Mouse (Mus musculus): ENCODE results near the gene Osgin1.

Osgin1 gene

GRCm38 (mm10) chr8:119433582-119434174 is at the start of gene Osgin1:
Gene Osgin1 (plus strand): TSS chr8:119434124.
- no peak for DNase-seq (ENCODE audit: low read depth in 1 of 2, low spot score in 2 of 2)

GRCm38 (mm10) chr8:119384478-119384877 is 49.4 kb upstream of the Osgin1 start:
- DNase-seq (ENCODE audit: low read depth in 1 of 2, low spot score in 2 of 2), result peak in 1 of 2 experiments; percentile 23

- DNase-seq (ENCODE audit: low read depth in 1 of 2, low spot score in 2 of 2), result no peak
Measured at GRCm38 (mm10) chr8:119385854-119386253, 48.1 kb upstream of the Osgin1 start.

GRCm38 (mm10) chr8:119386988-119387387 is 46.9 kb upstream of the Osgin1 start:
- DNase-seq (ENCODE audit: low read depth in 1 of 2, low spot score in 2 of 2), result no peak

- DNase-seq (ENCODE audit: low read depth in 1 of 2, low spot score in 2 of 2), result no peak
Measured at GRCm38 (mm10) chr8:119394097-119394496, 39.8 kb upstream of the Osgin1 start.

GRCm38 (mm10) chr8:119394524-119395026 is 39.3 kb upstream of the Osgin1 start, which contains the start of gene Mlycd:
Gene Mlycd (plus strand): TSS chr8:119394878.
- peak; percentile 66 to 82 for DNase-seq (ENCODE audit: low read depth in 1 of 2, low spot score in 2 of 2)

- DNase-seq (ENCODE audit: low read depth in 1 of 2, low spot score in 2 of 2), result no peak
Measured at GRCm38 (mm10) chr8:119395072-119395950, 38.6 kb upstream of the Osgin1 start.

- DNase-seq (ENCODE audit: low read depth in 1 of 2, low spot score in 2 of 2), result no peak
Measured at GRCm38 (mm10) chr8:119398558-119398957, 35.4 kb upstream of the Osgin1 start.

- DNase-seq (ENCODE audit: low read depth in 1 of 2, low spot score in 2 of 2), result no peak
Measured at GRCm38 (mm10) chr8:119399255-119399654, 34.7 kb upstream of the Osgin1 start.

- DNase-seq (ENCODE audit: low read depth in 1 of 2, low spot score in 2 of 2), result no peak
Measured at GRCm38 (mm10) chr8:119400122-119400671, 33.7 kb upstream of the Osgin1 start.

GRCm38 (mm10) chr8:119400904-119401303 is 33.0 kb upstream of the Osgin1 start:
- DNase-seq (ENCODE audit: low read depth in 1 of 2, low spot score in 2 of 2), result no peak

GRCm38 (mm10) chr8:119403912-119404311 is 30.0 kb upstream of the Osgin1 start:
- no peak for DNase-seq (ENCODE audit: low read depth in 1 of 2, low spot score in 2 of 2)

GRCm38 (mm10) chr8:119404648-119405047 is 29.3 kb upstream of the Osgin1 start:
- DNase-seq (ENCODE audit: low read depth in 1 of 2, low spot score in 2 of 2), result no peak

GRCm38 (mm10) chr8:119408311-119408710 is 25.6 kb upstream of the Osgin1 start:
- no peak for DNase-seq (ENCODE audit: low read depth in 1 of 2, low spot score in 2 of 2)

- no peak for DNase-seq (ENCODE audit: low read depth in 1 of 2, low spot score in 2 of 2)
Measured at GRCm38 (mm10) chr8:119412037-119412734, 21.7 kb upstream of the Osgin1 start.

- peak in 1 of 2 experiments; percentile 65 for DNase-seq (ENCODE audit: low read depth in 1 of 2, low spot score in 2 of 2)
Measured at GRCm38 (mm10) chr8:119412735-119413498, 21.0 kb upstream of the Osgin1 start.

- DNase-seq (ENCODE audit: low read depth in 1 of 2, low spot score in 2 of 2), result no peak
Measured at GRCm38 (mm10) chr8:119413605-119414004, 20.3 kb upstream of the Osgin1 start.

GRCm38 (mm10) chr8:119420318-119420717 is 13.6 kb upstream of the Osgin1 start:
- DNase-seq (ENCODE audit: low read depth in 1 of 2, low spot score in 2 of 2), result no peak

- no peak for DNase-seq (ENCODE audit: low read depth in 1 of 2, low spot score in 2 of 2)
Measured at GRCm38 (mm10) chr8:119421603-119422122, 12.3 kb upstream of the Osgin1 start.

- DNase-seq (ENCODE audit: low read depth in 1 of 2, low spot score in 2 of 2), result no peak
Measured at GRCm38 (mm10) chr8:119422123-119422711, 11.7 kb upstream of the Osgin1 start.

All from monocyte, adult 2 months (primary cell).